Mouse (Mus musculus) frontal cortex, postnatal 36 days (tissue): Measurements from ENCODE around the gene Nptxr.

Experiments used
- DNase-seq, 2 experiments: peaks; one replicate each; pipeline ENCODE4 v3.0.0; 2022; ENCODE audit warnings: low spot score in 2 of 2

Nptxr gene

DNA sequence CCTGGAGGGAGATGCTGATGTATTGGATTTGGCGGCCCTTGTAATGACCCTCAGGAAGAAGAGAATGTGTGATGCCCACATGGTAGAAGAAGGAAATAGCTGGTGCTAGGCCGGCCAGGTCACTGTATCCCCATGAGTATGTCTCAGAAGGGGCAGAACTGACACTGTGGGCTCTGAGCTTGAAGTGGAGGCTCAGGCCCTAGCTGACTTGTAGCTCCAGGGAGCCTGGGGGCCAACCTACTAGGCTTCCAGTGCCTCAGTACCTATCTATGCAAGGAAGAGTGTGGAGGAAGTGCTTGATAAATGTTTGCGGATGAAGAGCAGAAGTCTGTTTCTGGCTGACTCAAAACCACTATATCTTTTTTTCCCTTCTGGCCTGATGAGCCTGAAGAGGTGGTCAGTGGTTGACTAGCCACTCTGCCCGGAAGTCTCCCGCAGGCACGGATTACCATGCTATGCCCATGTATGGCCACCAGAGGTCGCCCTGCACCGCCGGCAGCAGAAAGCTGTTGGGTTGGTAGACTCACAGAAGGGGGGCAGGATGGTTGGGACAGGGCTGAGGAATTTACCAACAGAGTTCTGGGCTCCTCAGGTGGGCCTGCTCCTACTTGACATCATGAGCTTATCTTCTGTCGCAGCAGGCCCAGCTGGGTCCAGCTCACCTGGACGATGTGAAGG, 51.7 kb downstream of the Nptxr start:
- DNase-seq, result peak; percentile 81 to 85

DNA sequence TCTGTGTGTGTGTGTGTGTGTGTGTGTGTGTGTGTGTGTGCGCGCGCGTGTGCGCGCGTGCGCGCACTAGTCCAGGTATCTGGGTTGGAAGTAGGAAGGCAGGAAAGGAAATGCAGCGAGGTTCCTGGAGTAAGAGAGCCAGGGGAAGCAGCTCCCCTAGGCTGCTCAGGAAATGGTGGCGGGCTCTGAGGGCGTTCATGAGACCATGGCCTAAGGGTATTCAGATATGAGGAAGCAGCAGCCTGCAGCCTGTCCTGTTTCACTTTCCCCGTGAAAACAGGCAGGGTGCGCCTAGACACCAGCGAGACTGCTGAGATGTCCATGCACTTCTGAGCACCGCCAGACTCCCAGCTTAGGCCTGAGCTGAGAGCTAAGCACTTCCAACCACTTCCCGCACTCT, 52.8 kb downstream of the Nptxr start:
- DNase-seq, result no peak

- DNase-seq, result no peak
These were observed 54.3 kb downstream of the Nptxr start for GRCm38 (mm10) chr15:79750266-79750665.

GRCm38 (mm10) chr15:79749162-79749561, 55.4 kb downstream of the Nptxr start:
- no peak for DNase-seq

DNA sequence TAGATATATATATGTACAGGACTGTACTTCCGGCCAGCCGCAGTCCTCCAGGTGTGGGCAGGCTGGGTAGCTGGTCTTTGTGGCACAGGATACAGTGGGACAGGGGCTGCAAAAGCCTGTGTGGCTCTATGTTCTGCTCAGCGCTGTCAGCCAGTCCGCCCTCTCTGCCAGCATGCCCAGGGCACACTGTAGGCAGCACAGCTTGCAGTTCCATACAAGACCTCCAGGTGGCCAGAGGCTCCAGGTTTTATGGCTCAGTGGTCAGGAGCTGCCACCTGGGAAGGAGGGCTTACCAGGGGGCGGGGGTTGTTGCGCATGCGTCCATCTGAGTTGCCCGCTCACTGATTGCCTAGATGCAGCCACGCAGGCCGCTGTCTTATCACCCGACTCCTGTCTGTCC, 56.6 kb downstream of the Nptxr start:
- no peak for DNase-seq

GRCm38 (mm10) chr15:79745883-79746282, 58.7 kb downstream of the Nptxr start:
- no peak for DNase-seq

DNA sequence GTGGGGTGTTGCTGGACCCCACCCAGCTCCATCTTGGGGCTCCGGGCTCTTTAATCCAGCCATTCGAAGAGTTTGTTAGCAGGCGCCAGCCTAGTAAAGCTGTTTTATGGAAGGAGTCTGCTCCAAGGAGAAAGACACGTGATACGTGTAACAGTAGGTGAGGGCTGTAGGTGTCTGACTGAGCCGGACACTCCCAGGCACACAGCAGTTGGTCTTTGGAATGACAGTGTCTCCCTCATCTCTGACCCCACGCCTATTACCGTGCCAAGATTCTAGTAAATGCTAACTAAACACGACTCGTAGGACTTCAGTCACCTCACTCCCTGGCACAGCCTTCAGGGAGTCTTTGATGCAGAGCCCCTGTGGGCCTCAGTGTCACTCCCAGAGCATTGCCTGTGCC, 59.3 kb downstream of the Nptxr start:
- DNase-seq, result no peak

GRCm38 (mm10) chr15:79744742-79745141, 59.8 kb downstream of the Nptxr start:
- DNase-seq, result no peak

DNA sequence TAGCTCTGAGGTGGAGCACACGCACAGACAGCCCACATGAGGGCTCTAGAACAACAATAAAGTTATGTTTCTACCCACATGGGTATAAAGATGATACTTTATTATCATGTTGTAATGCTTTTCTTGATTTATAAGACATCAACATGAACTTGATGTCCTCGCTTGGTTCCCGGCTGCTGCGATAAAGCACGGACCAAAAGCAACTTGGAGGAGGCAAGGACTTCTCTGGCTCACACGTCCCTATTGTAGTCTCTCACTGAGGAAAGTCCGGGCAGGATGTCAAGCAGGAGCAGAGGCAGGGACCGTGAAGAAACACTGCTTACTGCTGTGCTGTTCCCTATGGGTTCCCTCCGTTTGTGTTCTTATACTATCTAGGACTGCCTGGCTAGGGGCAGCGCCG, 60.6 kb downstream of the Nptxr start:
- no peak for DNase-seq

DNA sequence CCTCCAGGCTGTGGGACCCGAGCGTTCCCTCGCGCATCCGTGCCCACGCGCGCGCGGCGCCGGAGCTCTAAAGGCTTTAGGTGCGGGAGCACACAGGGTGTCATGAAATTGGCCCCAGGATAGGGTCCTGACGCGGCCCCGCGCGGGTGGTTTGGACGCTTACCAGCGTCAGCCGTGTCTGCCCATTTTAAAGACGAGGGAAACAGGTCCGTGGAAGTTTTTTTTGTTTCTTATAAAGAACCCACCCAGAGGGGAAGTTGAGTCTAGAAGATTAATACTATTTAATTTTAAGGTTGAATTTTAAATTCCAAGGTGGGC, 61.9 kb downstream of the Nptxr start:
- no peak for DNase-seq

GRCm38 (mm10) chr15:79741921-79742705, 62.5 kb downstream of the Nptxr start, which contains the start of gene Sun2:
Sun2 (minus strand) TSS chr15:79742536.
- DNase-seq, result peak; percentile 90 to 94

GRCm38 (mm10) chr15:79741173-79741858, 63.2 kb downstream of the Nptxr start:
- DNase-seq, result no peak

DNA sequence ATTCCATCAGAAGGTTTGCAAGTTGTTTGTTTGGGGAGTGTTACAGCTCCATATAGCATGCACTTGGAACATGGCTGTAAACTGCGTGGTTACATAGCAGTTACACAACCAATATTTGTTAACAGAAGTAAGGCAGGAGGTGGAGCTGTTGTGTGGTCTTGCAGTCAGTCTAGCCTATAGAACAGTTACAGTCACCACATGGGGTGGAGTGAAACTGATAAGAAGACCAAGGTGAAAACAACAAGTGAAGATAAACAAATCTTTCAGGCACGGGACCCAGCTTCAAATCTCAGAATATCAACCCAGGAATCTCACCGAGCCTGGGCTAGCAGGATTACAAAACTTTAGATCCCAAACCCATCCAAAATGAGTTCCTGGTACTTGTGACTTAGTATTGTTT, 63.8 kb downstream of the Nptxr start:
- DNase-seq, result no peak
